Mouse (Mus musculus): ENCODE results near the gene Tns1.

- TF ChIP-seq POLR2A (IDR thresholded peaks at IDR 0.05; ENCODE audit: insufficient read length, low read depth) = no peak
- TF ChIP-seq TCF12 (IDR thresholded peaks at IDR 0.05; ENCODE audit: insufficient read depth, poor library complexity, severe bottlenecking) = no peak
- TF ChIP-seq CEBPB (IDR thresholded peaks at IDR 0.05; ENCODE audit: insufficient read depth, poor library complexity, severe bottlenecking) = no peak
- TF ChIP-seq MAX (IDR thresholded peaks at IDR 0.05; ENCODE audit: low read depth) = no peak
These were observed 18.6 kb downstream of the Tns1 start for GRCm38 (mm10) chr1:74105660-74106059.
